Mouse (Mus musculus): ENCODE measurements around the gene Gm19426. TPM values are rescaled to one million over a fixed set of nuclear protein-coding genes. Genes with fewer than 3 reads are reported as not detected.

Gm19426 gene
- polyA plus RNA-seq, 1 experiment from 2014 or later, result 1.7 TPM

GRCm38 (mm10) chr2:84720718-84721117 lies 22.7 kb downstream of the Gm19426 start:
- H3K9me3 ChIP-seq (ENCODE audit: control insufficient read depth, low read length), result no peaks in the 10 kb centered on the region
- H3K27me3 ChIP-seq (ENCODE audit: control insufficient read depth, insufficient read depth, low read length), result no peaks in the 10 kb centered on the region
- H3K9ac ChIP-seq (replicated peaks; ENCODE audit: low read depth, low read length), result no peak overlapping the region
- H3K4me2 ChIP-seq (ENCODE audit: low read depth, low read length), result no peak overlapping the region
- no peak overlapping the region for H3K4me3 ChIP-seq (ENCODE audit: low read depth, low read length)
- H3K36me3 ChIP-seq (ENCODE audit: control insufficient read depth, insufficient read depth, low read length), result peaks cover 16% of the 10 kb centered on the region
- H3K4me1 ChIP-seq (ENCODE audit: control insufficient read depth, insufficient read depth, low read length), result peaks cover 11% of the 10 kb centered on the region; the same call in 1 of the 2 replicates
- H3K27ac ChIP-seq (ENCODE audit: low read depth, low read length), result no peak overlapping the region
- WGBS, result 95% methylated on average over 2 of the region's 2 CpGs
- ATAC-seq (ENCODE audit: low read depth), result no peak

GRCm38 (mm10) chr2:84717357-84717756 lies 26.1 kb downstream of the Gm19426 start:
- ATAC-seq (ENCODE audit: low read depth), result no peak
- no peak overlapping the region for H3K4me3 ChIP-seq (ENCODE audit: low read depth, low read length)
- WGBS, result 97% methylated on average over 4 of the region's 4 CpGs
- H3K9me3 ChIP-seq (ENCODE audit: control insufficient read depth, low read length), result no peaks in the 10 kb centered on the region
- no peak overlapping the region for H3K9ac ChIP-seq (replicated peaks; ENCODE audit: low read depth, low read length)
- no peaks in the 10 kb centered on the region for H3K36me3 ChIP-seq (ENCODE audit: control insufficient read depth, insufficient read depth, low read length)
- H3K27ac ChIP-seq (ENCODE audit: low read depth, low read length), result no peak overlapping the region
- peaks cover 13% of the 10 kb centered on the region; the same call in 1 of the 2 replicates for H3K4me1 ChIP-seq (ENCODE audit: control insufficient read depth, insufficient read depth, low read length)
- H3K4me2 ChIP-seq (ENCODE audit: low read depth, low read length), result no peak overlapping the region
- H3K27me3 ChIP-seq (ENCODE audit: control insufficient read depth, insufficient read depth, low read length), result no peaks in the 10 kb centered on the region

DNA sequence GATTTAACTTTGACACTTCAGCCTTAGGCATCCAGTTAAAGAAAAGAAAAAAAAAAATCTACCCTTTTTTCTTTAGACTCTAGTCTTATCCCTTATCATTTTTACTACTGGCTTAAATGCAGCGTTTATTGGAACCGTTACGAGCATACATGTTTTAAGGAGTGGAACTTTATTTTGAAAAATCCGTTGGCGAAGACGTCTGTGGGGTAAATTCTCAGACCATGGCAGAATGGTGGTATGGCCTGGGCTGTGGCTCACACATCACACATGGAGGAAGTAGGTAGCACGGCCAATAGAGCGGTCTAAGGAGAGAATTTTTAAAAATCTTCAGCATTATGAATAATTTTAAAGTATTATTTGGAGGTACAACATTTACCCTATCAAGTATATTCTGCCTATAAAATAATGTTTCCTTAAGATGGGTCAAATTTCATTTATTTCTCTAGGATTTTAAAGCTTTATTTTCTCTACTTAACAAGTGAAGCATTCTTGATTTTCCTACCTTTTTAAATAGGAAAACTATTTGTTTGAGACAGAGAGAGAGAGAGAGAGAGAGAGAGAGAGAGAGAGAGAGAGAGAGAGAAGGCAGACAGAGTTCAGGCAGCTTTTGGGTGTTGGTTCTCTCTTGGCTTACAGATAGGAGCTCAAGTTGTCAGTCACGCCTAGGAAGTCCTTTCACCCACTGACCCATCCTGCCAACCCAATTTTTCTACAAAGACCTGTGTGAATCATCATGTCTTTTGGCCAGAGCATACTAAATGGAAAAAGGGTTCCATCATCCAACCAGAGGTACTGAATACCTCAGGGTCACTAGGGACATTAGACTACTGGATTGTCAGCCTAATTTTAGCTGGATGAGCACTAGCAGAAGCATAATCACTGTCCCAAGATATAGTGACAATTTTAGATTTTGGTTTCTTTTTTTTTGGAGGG lies 26.8 kb downstream of the Gm19426 start:
- Histone ChIP-seq H3K36me3 (ENCODE audit: control insufficient read depth, insufficient read depth, low read length) (no peaks in the 10 kb centered on the region), H3K9ac (replicated peaks; ENCODE audit: low read depth, low read length) (peak overlapping the region; percentile 34; the same call in 1 of the 2 replicates), H3K4me1 (ENCODE audit: control insufficient read depth, insufficient read depth, low read length) (peaks cover 13% of the 10 kb centered on the region; the same call in 1 of the 2 replicates), H3K4me3 (ENCODE audit: low read depth, low read length) (peak overlapping the region; percentile 91), H3K27ac (ENCODE audit: low read depth, low read length) (peak overlapping the region; percentile 95; the same call in 1 of the 2 replicates), H3K9me3 (ENCODE audit: control insufficient read depth, low read length) (no peaks in the 10 kb centered on the region), H3K27me3 (ENCODE audit: control insufficient read depth, insufficient read depth, low read length) (no peaks in the 10 kb centered on the region), H3K4me2 (ENCODE audit: low read depth, low read length) (peak overlapping the region; percentile 64)
- no peak for ATAC-seq (ENCODE audit: low read depth)
- WGBS, result 44% methylated on average over 9 of the region's 9 CpGs

- Histone ChIP-seq H3K27ac (ENCODE audit: low read depth, low read length) (peak overlapping the region; percentile 95), H3K4me3 (ENCODE audit: low read depth, low read length) (peak overlapping the region; percentile 91), H3K27me3 (ENCODE audit: control insufficient read depth, insufficient read depth, low read length) (no peaks in the 10 kb centered on the region), H3K9me3 (ENCODE audit: control insufficient read depth, low read length) (no peaks in the 10 kb centered on the region), H3K4me1 (ENCODE audit: control insufficient read depth, insufficient read depth, low read length) (peaks cover 13% of the 10 kb centered on the region; the same call in 1 of the 2 replicates), H3K36me3 (ENCODE audit: control insufficient read depth, insufficient read depth, low read length) (0 out of 2 replicates have a peak, but pooled peaks cover 3% of the 10 kb centered on the region), H3K9ac (replicated peaks; ENCODE audit: low read depth, low read length) (peak overlapping the region; percentile 92), H3K4me2 (ENCODE audit: low read depth, low read length) (peak overlapping the region; percentile 64)
- under 1% methylated on average over 33 of the region's 33 CpGs for WGBS
- ATAC-seq (ENCODE audit: low read depth), result peak; percentile 96
These were observed 27.7 kb downstream of the Gm19426 start for GRCm38 (mm10) chr2:84715562-84716361.

- Histone ChIP-seq H3K27ac (ENCODE audit: low read depth, low read length) (peak within 1 kb of the TSS; percentile 95), H3K4me3 (ENCODE audit: low read depth, low read length) (peak within 1 kb of the TSS; percentile 91), H3K4me1 (ENCODE audit: control insufficient read depth, insufficient read depth, low read length) (peaks cover 13% of the 10 kb centered on the region; the same call in 1 of the 2 replicates), H3K9ac (replicated peaks; ENCODE audit: low read depth, low read length) (peak within 1 kb of the TSS; percentile 92), H3K4me2 (ENCODE audit: low read depth, low read length) (peak within 1 kb of the TSS; percentile 71), H3K27me3 (ENCODE audit: control insufficient read depth, insufficient read depth, low read length) (no peaks in the 10 kb centered on the region), H3K9me3 (ENCODE audit: control insufficient read depth, low read length) (no peaks in the 10 kb centered on the region), H3K36me3 (ENCODE audit: control insufficient read depth, insufficient read depth, low read length) (peaks cover 10% of the 10 kb centered on the region; the same call in 1 of the 2 replicates)
- WGBS, result under 1% methylated on average over 89 of the region's 107 CpGs
- peak; percentile 96 for ATAC-seq (ENCODE audit: low read depth)
These were observed 28.5 kb downstream of the Gm19426 start, which contains the start of gene Zdhhc5 for GRCm38 (mm10) chr2:84714811-84715561. Gene Zdhhc5, minus strand, starts transcription at chr2:84715180.

DNA sequence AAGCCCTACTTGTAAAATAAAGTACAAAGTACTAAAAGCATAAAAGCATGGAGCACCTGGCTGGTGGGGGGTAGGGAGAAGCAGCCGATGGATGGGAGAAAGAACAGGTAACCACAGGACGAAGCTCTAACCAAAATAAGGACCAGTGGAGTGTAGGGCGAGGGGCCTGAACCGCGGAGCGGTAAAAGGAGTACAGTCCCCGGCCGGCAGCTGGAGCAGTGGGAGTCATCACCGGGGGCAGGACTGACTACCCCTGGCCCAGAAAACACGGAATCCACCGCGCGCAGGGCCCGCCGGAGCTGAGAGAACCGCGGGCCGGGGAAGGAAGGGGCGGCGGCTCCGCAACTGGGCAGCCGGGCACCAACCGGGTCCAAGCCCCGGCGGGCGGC lies 29.0 kb downstream of the Gm19426 start:
- ATAC-seq (ENCODE audit: low read depth), result no peak; the same call in 1 of the 2 replicates
- H3K4me2 ChIP-seq (ENCODE audit: low read depth, low read length), result peak overlapping the region; percentile 71
- H3K4me1 ChIP-seq (ENCODE audit: control insufficient read depth, insufficient read depth, low read length), result peaks cover 13% of the 10 kb centered on the region; the same call in 1 of the 2 replicates
- H3K4me3 ChIP-seq (ENCODE audit: low read depth, low read length), result peak overlapping the region; percentile 91
- peak overlapping the region; percentile 92 for H3K9ac ChIP-seq (replicated peaks; ENCODE audit: low read depth, low read length)
- peaks cover 10% of the 10 kb centered on the region; the same call in 1 of the 2 replicates for H3K36me3 ChIP-seq (ENCODE audit: control insufficient read depth, insufficient read depth, low read length)
- no peaks in the 10 kb centered on the region for H3K27me3 ChIP-seq (ENCODE audit: control insufficient read depth, insufficient read depth, low read length)
- H3K9me3 ChIP-seq (ENCODE audit: control insufficient read depth, low read length), result no peaks in the 10 kb centered on the region
- WGBS, result 0% methylated on average over 9 of the region's 26 CpGs
- peak overlapping the region; percentile 95 for H3K27ac ChIP-seq (ENCODE audit: low read depth, low read length)

GRCm38 (mm10) chr2:84711898-84712297 lies 31.6 kb downstream of the Gm19426 start:
- Histone ChIP-seq H3K9me3 (ENCODE audit: control insufficient read depth, low read length) (no peaks in the 10 kb centered on the region), H3K27me3 (ENCODE audit: control insufficient read depth, insufficient read depth, low read length) (no peaks in the 10 kb centered on the region), H3K4me2 (ENCODE audit: low read depth, low read length) (no peak overlapping the region), H3K9ac (replicated peaks; ENCODE audit: low read depth, low read length) (no peak overlapping the region), H3K4me3 (ENCODE audit: low read depth, low read length) (no peak overlapping the region), H3K36me3 (ENCODE audit: control insufficient read depth, insufficient read depth, low read length) (peaks cover 10% of the 10 kb centered on the region; the same call in 1 of the 2 replicates), H3K27ac (ENCODE audit: low read depth, low read length) (no peak overlapping the region), H3K4me1 (ENCODE audit: control insufficient read depth, insufficient read depth, low read length) (peaks cover 16% of the 10 kb centered on the region; the same call in 1 of the 2 replicates)
- no peak for ATAC-seq (ENCODE audit: low read depth)
- 93% methylated on average over 2 of the region's 2 CpGs for WGBS

GRCm38 (mm10) chr2:84707523-84707922 lies 35.9 kb downstream of the Gm19426 start:
- no peak for ATAC-seq (ENCODE audit: low read depth)
- H3K27me3 ChIP-seq (ENCODE audit: control insufficient read depth, insufficient read depth, low read length), result no peaks in the 10 kb centered on the region
- H3K27ac ChIP-seq (ENCODE audit: low read depth, low read length), result no peak overlapping the region
- no peak overlapping the region for H3K4me2 ChIP-seq (ENCODE audit: low read depth, low read length)
- no peak overlapping the region for H3K4me3 ChIP-seq (ENCODE audit: low read depth, low read length)
- H3K4me1 ChIP-seq (ENCODE audit: control insufficient read depth, insufficient read depth, low read length), result peaks cover 4% of the 10 kb centered on the region; the same call in 1 of the 2 replicates
- H3K9me3 ChIP-seq (ENCODE audit: control insufficient read depth, low read length), result no peaks in the 10 kb centered on the region
- H3K36me3 ChIP-seq (ENCODE audit: control insufficient read depth, insufficient read depth, low read length), result peaks cover 10% of the 10 kb centered on the region; the same call in 1 of the 2 replicates
- WGBS, result 13% methylated on average over 1 of the region's 1 CpGs
- H3K9ac ChIP-seq (replicated peaks; ENCODE audit: low read depth, low read length), result no peak overlapping the region

Data from neural tube, embryonic 14.5 days (tissue).